Mouse (Mus musculus) cerebellum, adult 8-10 months (tissue): Measurements from ENCODE around the gene Spen.
A peak's percentile ranks its signal among the peaks of the same experiment; 100 is the strongest.
"Not testable (repeated sequence)": the region's sequence is repeated elsewhere in the genome, so short reads cannot be mapped to it uniquely, and the experiment has no call there.

Source experiments
- DNase-seq: peaks from one replicate; pipeline ENCODE4 v3.0.0; 2022

Spen gene

GRCm38 (mm10) chr4:141559131-141559897 lies 20.9 kb upstream of the Spen start:
- peak; percentile 71 for DNase-seq

DNA sequence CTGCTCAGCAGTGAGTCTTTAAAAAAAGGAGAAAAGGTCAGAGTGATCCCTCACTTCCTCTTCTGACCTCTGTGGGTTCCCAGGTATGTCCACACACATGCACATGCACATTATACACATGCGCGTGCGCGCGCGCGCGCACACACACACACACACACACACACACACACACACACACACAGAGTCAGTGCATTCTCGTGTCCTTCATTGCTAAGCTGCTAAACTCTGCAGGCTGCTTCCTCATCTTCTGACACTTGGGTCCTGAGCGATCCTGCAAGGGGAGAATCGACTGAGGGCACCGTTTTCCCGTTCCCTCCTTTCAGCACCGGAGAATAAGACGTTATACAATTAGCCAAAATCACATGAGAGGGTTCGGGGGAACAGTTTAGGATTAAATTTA lies 20.3 kb upstream of the Spen start:
- no peak for DNase-seq

GRCm38 (mm10) chr4:141556163-141556562 lies 17.8 kb upstream of the Spen start:
- not testable (repeated sequence) for DNase-seq

DNA sequence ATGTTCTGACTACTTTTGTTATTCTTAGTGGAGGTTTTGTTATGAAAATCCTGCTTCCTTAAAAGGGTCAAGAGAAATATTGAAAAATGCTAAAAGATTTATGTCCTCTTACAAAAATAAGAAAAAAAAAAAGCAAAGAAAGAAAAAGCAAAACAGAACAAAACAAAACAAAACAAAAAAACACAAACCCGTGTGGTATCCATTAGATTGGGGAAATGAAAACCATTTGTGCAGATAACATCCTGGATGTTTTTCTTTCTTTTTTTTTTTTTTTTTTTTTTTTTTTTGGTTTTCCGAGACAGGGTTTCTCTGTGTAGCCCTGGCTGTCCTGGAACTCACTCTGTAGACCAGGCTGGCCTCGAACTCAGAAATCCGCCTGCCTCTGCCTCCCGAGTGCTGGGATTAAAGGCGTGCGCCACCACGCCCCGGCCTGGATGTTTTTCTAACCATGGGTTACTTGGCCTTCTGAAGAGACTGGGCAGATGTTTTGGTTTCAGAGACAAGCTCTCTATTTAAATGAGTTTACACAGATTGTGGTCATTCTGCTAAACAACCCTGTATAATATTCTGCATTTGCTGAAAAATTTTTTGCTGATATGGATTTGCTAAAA lies 16.0 kb upstream of the Spen start:
- not testable (repeated sequence) for DNase-seq

DNA sequence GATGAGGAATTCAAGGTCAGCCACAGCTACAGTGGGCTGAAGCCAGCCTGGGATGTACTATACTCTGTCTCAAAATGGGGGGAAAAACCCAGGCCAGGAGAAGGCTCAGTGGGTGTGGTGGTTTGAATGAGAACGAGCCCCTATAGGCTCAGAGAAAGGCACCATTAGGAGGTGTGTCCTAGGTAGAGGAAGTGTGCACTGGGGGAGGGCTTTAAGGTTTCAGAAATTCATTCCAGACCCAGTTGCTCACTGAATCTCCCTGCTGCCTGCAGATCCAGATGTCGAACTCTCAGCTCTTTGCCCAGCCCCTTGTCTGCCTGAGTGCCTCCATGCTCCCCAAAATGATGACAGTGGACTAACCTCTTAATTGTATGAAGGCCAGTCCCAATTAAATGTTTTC lies 14.1 kb upstream of the Spen start:
- no peak for DNase-seq

DNA sequence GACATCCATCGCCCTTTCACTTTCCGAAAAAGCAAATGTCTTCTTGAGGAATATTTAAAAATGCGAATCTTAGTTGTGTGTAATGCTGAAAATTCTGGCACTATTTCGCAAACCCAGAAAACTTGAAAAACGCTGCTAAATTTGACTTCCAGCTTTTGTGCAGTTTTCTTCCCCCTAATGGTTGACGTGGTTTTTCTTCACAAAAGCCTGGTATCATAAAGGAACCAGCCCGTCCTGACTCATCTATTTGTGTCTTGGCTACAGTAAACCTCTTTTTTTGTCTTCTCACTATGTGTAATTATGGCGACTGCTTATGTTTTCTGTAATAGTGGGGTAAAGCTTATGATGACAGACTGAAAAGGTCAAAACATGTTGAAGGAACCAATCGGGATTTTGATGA lies 8.9 kb upstream of the Spen start:
- no peak for DNase-seq

GRCm38 (mm10) chr4:141546334-141547200 lies 8.2 kb upstream of the Spen start:
- DNase-seq = peak; percentile 82

GRCm38 (mm10) chr4:141545743-141546333 lies 7.4 kb upstream of the Spen start:
- peak; percentile 99 for DNase-seq

- DNase-seq = peak; percentile 80
Observed at GRCm38 (mm10) chr4:141545071-141545742, 6.8 kb upstream of the Spen start.

GRCm38 (mm10) chr4:141544536-141544935 lies 6.1 kb upstream of the Spen start:
- no peak for DNase-seq

GRCm38 (mm10) chr4:141543593-141543992 lies 5.2 kb upstream of the Spen start:
- DNase-seq = no peak

DNA sequence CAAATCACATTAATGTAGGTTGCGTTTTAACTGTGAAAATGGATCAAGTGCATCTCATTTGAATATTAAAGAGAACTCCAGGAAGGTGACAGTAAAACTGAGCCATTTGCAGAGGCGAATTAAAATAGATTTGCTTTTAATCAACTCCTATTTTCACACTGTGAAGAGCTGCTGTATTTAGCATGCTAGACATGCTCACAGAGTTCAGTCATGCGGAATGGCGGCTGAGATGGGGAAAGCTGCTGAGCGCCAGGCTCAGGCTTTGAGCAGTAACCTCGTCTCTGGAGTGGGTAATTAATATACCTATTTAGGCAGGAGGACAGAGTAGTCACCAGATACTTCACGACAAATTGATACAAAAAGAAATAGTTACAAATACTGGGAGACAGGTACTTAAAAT lies 3.5 kb upstream of the Spen start:
- DNase-seq = no peak

DNA sequence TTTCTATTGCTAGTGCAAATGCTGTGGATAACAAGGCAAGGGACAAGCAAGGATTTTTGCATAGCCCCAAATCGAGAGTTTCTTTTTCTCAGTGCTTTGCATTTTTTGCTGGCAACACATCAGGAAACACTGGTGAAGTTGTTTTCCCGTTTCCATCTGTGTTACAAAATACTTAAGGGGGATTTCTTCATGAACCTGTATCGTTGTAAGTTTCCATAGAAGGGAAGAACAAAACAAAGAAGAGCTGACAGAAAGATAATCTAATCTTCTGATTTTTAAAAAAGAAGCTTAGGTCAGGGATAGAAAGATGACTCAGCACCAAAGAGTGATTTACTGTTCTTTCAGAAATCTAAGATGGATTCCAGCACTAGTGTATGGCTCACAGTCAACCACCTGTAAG lies 2.4 kb upstream of the Spen start:
- no peak for DNase-seq

GRCm38 (mm10) chr4:141539213-141539767 lies 893 bp upstream of the Spen start:
- DNase-seq = no peak

DNA sequence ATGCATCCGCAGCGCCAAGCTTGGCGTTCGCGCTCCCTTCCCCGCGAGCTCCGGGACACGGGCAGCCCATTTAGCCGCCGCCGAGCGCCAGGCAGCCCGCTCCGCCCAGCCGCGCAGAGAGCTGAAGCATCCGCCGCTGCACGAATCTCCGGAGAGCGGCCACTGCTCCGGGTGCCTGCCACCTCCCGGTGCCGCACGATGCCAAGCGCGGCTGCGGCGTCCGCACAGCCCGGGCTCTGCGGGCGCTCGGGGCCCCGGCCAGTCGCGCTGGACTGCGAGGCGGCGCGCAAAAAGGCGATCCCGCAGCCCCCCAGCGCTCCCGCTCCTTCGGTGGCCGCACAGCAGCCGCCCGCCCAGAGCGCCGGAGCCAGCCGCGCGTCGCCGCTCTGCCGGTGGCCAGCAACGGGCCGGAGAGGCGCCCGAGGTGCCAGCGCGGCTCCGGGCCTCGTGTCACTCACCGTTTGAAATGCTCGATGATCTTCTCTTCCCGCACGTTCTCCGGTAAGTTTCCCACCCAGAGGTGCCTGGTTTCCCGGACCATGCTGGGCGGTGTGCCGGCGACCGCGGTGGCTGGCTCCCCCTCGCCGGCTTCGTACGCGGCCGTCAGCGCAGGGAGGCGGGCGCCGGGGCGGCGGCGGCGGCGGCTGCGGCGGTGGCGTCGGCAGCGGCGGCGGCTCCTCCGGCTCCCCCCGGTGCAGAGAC lies 540 bp downstream of the Spen start:
- peak; percentile 51 for DNase-seq

GRCm38 (mm10) chr4:141537226-141537610 lies 1.2 kb downstream of the Spen start:
- no peak for DNase-seq

GRCm38 (mm10) chr4:141536291-141537225 lies 1.8 kb downstream of the Spen start:
- DNase-seq = peak; percentile 64

DNA sequence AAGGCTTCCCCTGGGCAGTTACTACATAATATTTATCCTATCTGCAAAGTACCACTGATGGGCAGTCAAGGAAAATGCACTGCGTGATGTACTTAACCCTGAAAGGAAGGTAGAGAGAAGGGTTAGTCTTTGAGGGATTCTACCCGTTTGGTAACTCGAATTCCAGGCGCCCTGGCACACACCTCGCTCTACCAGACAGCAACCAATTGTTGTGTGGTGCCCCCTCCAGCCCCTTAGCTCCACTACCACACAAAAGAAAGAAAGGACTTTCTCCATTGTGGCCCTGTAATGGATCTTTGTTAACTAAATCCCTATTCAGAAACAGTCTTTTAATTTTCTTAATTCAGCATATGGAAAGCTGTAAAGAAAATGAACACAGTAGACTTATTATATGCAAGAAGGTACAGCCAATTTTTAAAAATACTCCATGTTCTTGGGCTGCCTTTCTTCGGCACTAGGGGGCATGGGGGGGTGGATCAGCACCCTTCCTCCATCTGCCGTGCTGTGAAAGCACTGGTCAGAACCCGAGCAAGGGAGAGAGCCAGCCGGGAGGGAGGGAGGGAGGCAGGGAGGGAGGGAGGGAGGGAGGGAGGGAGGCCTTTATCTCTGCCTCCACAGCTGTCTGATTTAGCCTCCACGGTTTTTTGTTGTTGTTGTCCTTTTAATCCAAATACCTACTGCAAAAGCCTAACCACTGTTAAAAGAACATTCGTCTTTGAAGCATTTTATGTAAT lies 3.3 kb downstream of the Spen start:
- peak; percentile 58 for DNase-seq

DNA sequence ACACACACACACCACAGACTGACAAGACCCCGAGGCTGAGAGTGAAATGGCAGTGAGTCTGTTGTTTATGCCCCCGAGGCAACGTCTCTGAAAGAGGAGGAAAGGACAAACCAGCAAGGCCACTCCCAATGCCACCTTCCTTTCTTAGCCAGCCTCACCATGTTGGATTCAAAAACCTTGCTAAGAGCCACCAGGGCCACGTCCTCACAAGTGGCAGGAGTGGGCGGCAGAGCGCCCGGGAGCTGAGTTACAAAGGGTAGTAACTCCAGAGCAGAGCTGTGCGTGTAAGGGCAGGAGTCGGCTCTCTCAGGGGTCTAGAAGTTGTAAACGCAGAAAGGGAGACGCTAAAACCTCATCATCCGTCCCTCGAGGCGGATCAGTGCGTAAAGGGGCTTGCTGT lies 7.4 kb downstream of the Spen start:
- no peak for DNase-seq

- no peak for DNase-seq
Observed at GRCm38 (mm10) chr4:141528938-141529337, 9.5 kb downstream of the Spen start.
